Mouse (Mus musculus) bone marrow macrophage, adult 2 months (primary cell): ENCODE measurements around the gene Ube2dnl2. TPM values are rescaled to one million over a fixed set of nuclear protein-coding genes. Genes with fewer than 3 reads are reported as not detected.

Source experiments
- H3K27ac ChIP-seq: 2 replicates; pipeline ENCODE4 v1.5.1; 2012; ENCODE audit warnings: low read depth, low read length; ENCODE audit not compliant: insufficient read depth
- H3K4me1 ChIP-seq: 2 replicates; pipeline ENCODE4 v1.6.1; 2012; ENCODE audit warnings: low read length; ENCODE audit not compliant: control insufficient read depth, insufficient read depth
- H3K4me3 ChIP-seq: 2 replicates; pipeline ENCODE4 v1.5.1; 2012; ENCODE audit warnings: mild to moderate bottlenecking, low read length, moderate library complexity; ENCODE audit not compliant: insufficient read depth
- CTCF ChIP-seq: IDR thresholded peaks from 2 replicates; pipeline ENCODE4 v1.5.1; 2012; ENCODE audit warnings: low read depth, mild to moderate bottlenecking, low read length, moderate library complexity
- POLR2A ChIP-seq: IDR thresholded peaks from 2 replicates; pipeline ENCODE4 v1.6.1; 2012; ENCODE audit warnings: mild to moderate bottlenecking, low read depth, low read length, borderline replicate concordance
- polyA plus RNA-seq: library from polyadenylated mRNA; stranded (reverse); fragments of >200 nt; gene quantifications from 2 replicates; pipeline ENCODE4 v1.2.4, GENCODE M21; 2012; ENCODE audit not compliant: missing spikeins, insufficient read depth, insufficient read length

Ube2dnl2 gene
- polyA plus RNA-seq: not detected in 2 replicates

GRCm38 (mm10) chrX:114907282-114907681 is at the start of gene Ube2dnl2:
Gene Ube2dnl2 (plus strand): TSS chrX:114907582.
- no peaks in the 10 kb centered on the region for H3K4me1 ChIP-seq
- TF ChIP-seq POLR2A (no peak), CTCF (no peak)
- no peak within 1 kb of the TSS for H3K27ac ChIP-seq
- H3K4me3 ChIP-seq: no peak within 1 kb of the TSS

- TF ChIP-seq CTCF (no peak), POLR2A (no peak)
- no peak overlapping the region for H3K4me3 ChIP-seq
- no peaks in the 10 kb centered on the region for H3K4me1 ChIP-seq
- H3K27ac ChIP-seq: no peak overlapping the region
Measured at GRCm38 (mm10) chrX:114895489-114895888, 11.9 kb upstream of the Ube2dnl2 start.

- Histone ChIP-seq H3K4me1 (no peaks in the 10 kb centered on the region), H3K27ac (no peak overlapping the region), H3K4me3 (no peak overlapping the region)
- TF ChIP-seq POLR2A: no peak
- no peak for TF ChIP-seq CTCF
Measured at GRCm38 (mm10) chrX:114897506-114897905, 9.9 kb upstream of the Ube2dnl2 start.

- Histone ChIP-seq H3K4me3 (no peak overlapping the region), H3K27ac (no peak overlapping the region), H3K4me1 (no peaks in the 10 kb centered on the region)
- TF ChIP-seq CTCF (no peak), POLR2A (no peak)
Measured at GRCm38 (mm10) chrX:114903391-114903790, 4.0 kb upstream of the Ube2dnl2 start.

- H3K27ac ChIP-seq: no peak within 1 kb of the TSS
- H3K4me1 ChIP-seq: no peaks in the 10 kb centered on the region
- TF ChIP-seq CTCF (no peak), POLR2A (no peak)
- no peak within 1 kb of the TSS for H3K4me3 ChIP-seq
Measured at GRCm38 (mm10) chrX:114904712-114905111, 2.7 kb upstream of the Ube2dnl2 start, which contains the start of gene Ube2dnl1. Gene Ube2dnl1 (plus strand): TSS chrX:114905012.

GRCm38 (mm10) chrX:114955066-114955465 is 47.7 kb downstream of the Ube2dnl2 start:
- TF ChIP-seq CTCF (no peak), POLR2A (no peak)
- Histone ChIP-seq H3K27ac (no peak overlapping the region), H3K4me1 (no peaks in the 10 kb centered on the region), H3K4me3 (no peak overlapping the region)

Other genes with a start within 250 kb of the Ube2dnl2 start
- not detected in 2 replicates for gene Ube2dnl1, start 2.6 kb upstream of the Ube2dnl2 start, polyA plus RNA-seq